Mouse (Mus musculus) megakaryocyte, embryonic 14.5 days (primary cell): ENCODE measurements around the gene Slc22a18. TPM values are rescaled to one million over a fixed set of nuclear protein-coding genes. Genes with fewer than 3 reads are reported as not detected.

Source experiments
- H3K27me3 ChIP-seq: replicated peaks from 2 replicates; pipeline ENCODE3; 2012; ENCODE audit warnings: inconsistent platforms
- H3K36me3 ChIP-seq: replicated peaks from 2 replicates; pipeline ENCODE3; 2012; ENCODE audit warnings: low read length, inconsistent platforms, mixed read lengths
- H3K4me1 ChIP-seq: 2 replicates; pipeline ENCODE4 v1.6.1; 2012; ENCODE audit warnings: inconsistent platforms
- H3K4me3 ChIP-seq: replicated peaks from 2 replicates; pipeline ENCODE3; 2012; ENCODE audit warnings: moderate library complexity, mild to moderate bottlenecking, inconsistent platforms
- H3K9me3 ChIP-seq: 2 replicates; pipeline ENCODE4 v1.6.1; 2012; ENCODE audit warnings: inconsistent platforms
- FLI1 ChIP-seq: IDR thresholded peaks from 2 replicates; pipeline ENCODE4 v1.6.1; 2012; ENCODE audit warnings: low read length, inconsistent platforms, mixed read lengths
- GATA1 ChIP-seq: IDR thresholded peaks from 3 replicates; pipeline ENCODE4 v1.6.1; 2012; ENCODE audit warnings: mixed read lengths, low read length, inconsistent platforms, borderline replicate concordance
- polyA plus RNA-seq: library from polyadenylated mRNA; stranded (reverse); fragments of >175 nt; gene quantifications from 2 replicates; pipeline ENCODE4 v1.2.3, GENCODE M21; 2012; ENCODE audit warnings: low replicate concordance; ENCODE audit not compliant: insufficient read depth

The Slc22a18 gene
- polyA plus RNA-seq, 1 experiment: 0.32 TPM

DNA sequence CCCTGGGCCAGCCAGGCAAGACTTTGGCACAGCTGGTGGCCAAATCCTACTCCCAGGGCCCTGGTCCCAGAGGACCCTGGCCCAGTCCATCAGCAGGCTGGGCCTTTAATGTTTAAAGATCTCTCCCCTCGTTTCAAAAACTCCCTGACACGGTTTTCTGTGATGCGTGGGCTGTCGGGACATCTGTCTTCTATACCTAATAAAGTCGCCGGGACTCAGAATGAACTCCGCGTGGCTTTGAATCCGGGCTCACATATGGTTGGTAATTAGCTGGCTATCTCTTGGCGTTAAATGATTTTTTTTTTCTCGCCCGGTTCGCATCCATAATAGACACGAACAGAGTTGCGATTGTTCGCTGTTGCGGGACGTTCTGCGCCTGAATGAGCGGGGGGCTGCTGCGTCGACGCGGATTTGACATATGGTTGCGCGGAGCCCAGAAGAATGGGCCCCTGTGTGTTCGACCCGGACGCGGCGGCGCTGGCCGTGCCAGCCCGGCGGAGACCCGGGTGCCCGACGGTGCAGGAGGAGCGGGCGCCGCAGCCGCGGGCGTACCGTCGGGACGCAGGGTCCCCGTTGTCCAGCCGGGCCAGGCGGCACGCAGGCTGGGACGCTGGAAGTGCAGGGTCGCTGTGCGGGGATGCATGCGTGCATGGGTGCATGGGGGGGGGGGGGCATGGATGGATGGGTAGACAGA lies 28.4 kb upstream of the Slc22a18 start:
- Histone ChIP-seq H3K27me3 (peaks cover 93% of the 10 kb centered on the region), H3K4me3 (no peak overlapping the region), H3K4me1 (peaks cover 6% of the 10 kb centered on the region), H3K9me3 (no peaks in the 10 kb centered on the region), H3K36me3 (no peaks in the 10 kb centered on the region)
- no peak for TF ChIP-seq GATA1
- no peak for TF ChIP-seq FLI1

GRCm38 (mm10) chr7:143445651-143446460 lies 27.7 kb upstream of the Slc22a18 start:
- Histone ChIP-seq H3K27me3 (peaks cover 89% of the 10 kb centered on the region), H3K9me3 (no peaks in the 10 kb centered on the region), H3K4me1 (peaks cover 6% of the 10 kb centered on the region), H3K36me3 (no peaks in the 10 kb centered on the region), H3K4me3 (no peak overlapping the region)
- TF ChIP-seq GATA1: no peak
- no peak for TF ChIP-seq FLI1

DNA sequence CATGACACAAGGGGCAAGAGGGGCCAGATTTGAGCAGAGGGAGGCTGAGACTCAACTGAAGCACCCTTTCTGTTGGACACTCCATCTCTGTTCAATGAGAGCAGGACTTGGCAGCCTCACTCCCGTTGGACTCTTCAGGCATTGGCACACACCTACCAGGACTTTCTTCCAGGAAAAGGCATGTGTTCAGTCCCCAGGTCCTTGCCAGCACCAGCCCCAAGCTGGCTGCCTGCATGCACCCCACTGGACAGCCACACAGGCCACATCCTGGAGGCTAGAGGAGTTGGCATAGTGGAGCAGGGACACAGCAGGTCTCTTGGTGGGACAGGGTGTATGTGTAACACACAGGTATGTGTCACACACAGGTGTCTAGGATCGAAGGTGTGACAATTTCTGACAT lies 26.4 kb upstream of the Slc22a18 start:
- no peaks in the 10 kb centered on the region for H3K9me3 ChIP-seq
- H3K4me1 ChIP-seq: peaks cover 6% of the 10 kb centered on the region
- H3K36me3 ChIP-seq: no peaks in the 10 kb centered on the region
- H3K4me3 ChIP-seq: no peak overlapping the region
- no peak for TF ChIP-seq GATA1
- TF ChIP-seq FLI1: no peak
- peaks cover 83% of the 10 kb centered on the region for H3K27me3 ChIP-seq

DNA sequence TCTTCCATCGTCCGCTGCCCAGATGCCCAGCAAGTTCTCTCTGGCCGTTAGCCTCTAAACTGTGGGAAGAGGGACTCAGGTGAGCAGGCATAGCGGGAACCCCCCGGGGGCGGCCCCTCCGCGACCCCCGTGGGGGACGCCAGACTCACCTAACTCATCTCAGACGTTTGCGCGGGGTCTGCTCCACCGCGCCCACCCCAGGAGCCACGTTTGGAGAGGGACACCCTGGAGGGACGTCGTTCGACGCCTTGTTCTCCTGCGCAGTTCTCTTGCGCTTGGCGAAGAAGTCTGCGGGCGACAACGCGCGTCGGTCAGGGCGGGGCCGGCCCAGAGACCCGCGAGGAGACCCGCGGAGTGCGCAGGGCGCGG lies 14.6 kb upstream of the Slc22a18 start:
- H3K36me3 ChIP-seq: no peaks in the 10 kb centered on the region
- H3K4me3 ChIP-seq: no peak overlapping the region
- H3K4me1 ChIP-seq: peaks cover 18% of the 10 kb centered on the region
- peaks cover 93% of the 10 kb centered on the region for H3K27me3 ChIP-seq
- no peak for TF ChIP-seq FLI1
- no peak for TF ChIP-seq GATA1
- peaks cover 45% of the 10 kb centered on the region for H3K9me3 ChIP-seq

DNA sequence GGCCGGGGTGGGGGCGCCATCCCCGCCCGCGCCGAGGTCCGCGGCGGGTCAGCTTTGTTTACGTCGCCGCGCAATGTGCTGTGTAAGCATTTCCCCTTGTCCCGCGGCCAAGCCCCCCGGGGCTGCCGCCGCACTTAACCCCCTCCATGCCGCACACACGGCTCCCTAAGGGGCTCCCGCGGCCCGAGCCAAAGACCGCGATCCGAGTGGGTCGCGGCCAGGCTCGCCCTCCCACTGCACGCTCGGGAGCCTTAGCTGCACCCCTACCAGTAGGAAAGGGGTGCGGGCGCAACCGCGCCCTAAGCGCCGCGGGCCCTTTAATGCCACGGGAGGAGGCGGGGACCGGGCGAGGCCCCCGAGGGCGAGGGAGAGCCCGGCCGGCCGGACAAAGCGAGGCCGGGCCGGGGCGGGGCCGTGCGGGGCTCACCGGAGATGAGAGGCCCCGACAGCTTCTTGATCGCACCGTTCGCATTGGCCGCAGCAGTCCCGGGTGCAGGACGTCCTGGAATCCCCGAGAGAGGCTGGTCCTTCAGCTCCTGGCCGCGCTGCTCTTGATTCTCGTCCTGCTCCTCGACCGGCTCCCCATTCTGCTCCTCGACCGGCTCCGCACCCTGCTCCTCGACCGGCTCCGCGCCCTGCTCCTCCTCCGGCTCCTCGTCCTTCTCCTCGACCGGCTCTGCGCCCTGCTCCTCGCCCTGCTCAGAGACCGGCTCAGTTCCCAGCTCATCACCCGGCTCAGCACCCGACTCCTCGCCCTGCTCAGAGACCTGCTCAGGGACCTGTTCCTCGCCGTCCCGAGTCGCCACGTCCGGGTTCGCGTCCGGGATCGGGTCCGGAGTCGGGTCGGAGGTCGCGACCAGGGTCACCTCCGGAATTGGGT lies 14.0 kb upstream of the Slc22a18 start:
- H3K4me3 ChIP-seq: peak overlapping the region; percentile 78
- peaks cover 94% of the 10 kb centered on the region for H3K27me3 ChIP-seq
- H3K9me3 ChIP-seq: peaks cover 41% of the 10 kb centered on the region

DNA sequence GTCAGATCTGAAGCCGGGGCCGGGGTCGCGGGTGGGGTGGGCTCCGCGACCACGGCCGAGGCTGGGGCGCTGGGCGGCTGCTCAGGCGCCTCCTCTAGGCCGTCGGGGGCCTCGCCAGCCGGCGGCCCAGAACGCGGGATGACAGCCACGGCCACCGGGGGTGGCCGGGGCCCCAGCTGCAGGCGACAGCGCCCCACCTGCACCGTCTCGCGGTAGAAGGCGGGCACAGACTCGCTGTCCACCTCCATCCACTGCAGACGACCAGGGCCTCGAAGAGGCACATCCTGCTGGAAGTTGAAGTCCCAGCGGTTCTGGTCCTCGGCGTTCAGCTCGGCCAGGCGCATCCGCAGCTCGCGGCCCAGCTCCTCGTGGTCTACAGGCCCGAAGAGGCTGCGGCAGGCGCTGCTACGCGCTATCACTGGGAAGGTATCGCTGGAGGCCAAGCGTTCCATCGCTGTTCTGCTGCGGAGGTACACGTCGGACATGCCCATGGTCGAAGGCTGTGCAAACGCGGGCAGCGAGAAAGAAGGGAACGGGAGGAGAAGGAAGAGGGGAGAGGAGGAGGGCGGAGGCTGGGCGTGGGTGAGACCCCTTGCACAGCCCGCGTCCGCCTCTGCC lies 13.2 kb upstream of the Slc22a18 start:
- peaks cover 97% of the 10 kb centered on the region for H3K27me3 ChIP-seq
- peaks cover 26% of the 10 kb centered on the region for H3K4me1 ChIP-seq
- TF ChIP-seq FLI1: no peak
- TF ChIP-seq GATA1: no peak
- peak overlapping the region; percentile 91 for H3K4me3 ChIP-seq
- no peaks in the 10 kb centered on the region for H3K36me3 ChIP-seq
- H3K9me3 ChIP-seq: peaks cover 41% of the 10 kb centered on the region

More for the DNA sequence above, 14.0 kb upstream of the Slc22a18 start:
- Histone ChIP-seq H3K4me1 (peaks cover 19% of the 10 kb centered on the region), H3K36me3 (no peaks in the 10 kb centered on the region)
- TF ChIP-seq GATA1 (no peak), FLI1 (no peak)

- Histone ChIP-seq H3K4me1 (peaks cover 26% of the 10 kb centered on the region), H3K27me3 (peaks cover 97% of the 10 kb centered on the region), H3K4me3 (peak within 1 kb of the TSS; percentile 91), H3K9me3 (peaks cover 41% of the 10 kb centered on the region), H3K36me3 (no peaks in the 10 kb centered on the region)
- TF ChIP-seq FLI1: no peak
- no peak for TF ChIP-seq GATA1
Observed at GRCm38 (mm10) chr7:143460874-143461273, 12.7 kb upstream of the Slc22a18 start, which contains the start of gene Cdkn1c. TSS of gene Cdkn1c (minus strand) at chr7:143461050.

GRCm38 (mm10) chr7:143461294-143461870 lies 12.2 kb upstream of the Slc22a18 start:
- Histone ChIP-seq H3K27me3 (peaks cover 97% of the 10 kb centered on the region), H3K4me3 (peak overlapping the region; percentile 91), H3K36me3 (no peaks in the 10 kb centered on the region), H3K9me3 (peaks cover 41% of the 10 kb centered on the region), H3K4me1 (peaks cover 26% of the 10 kb centered on the region)
- TF ChIP-seq FLI1: no peak
- TF ChIP-seq GATA1: no peak

DNA sequence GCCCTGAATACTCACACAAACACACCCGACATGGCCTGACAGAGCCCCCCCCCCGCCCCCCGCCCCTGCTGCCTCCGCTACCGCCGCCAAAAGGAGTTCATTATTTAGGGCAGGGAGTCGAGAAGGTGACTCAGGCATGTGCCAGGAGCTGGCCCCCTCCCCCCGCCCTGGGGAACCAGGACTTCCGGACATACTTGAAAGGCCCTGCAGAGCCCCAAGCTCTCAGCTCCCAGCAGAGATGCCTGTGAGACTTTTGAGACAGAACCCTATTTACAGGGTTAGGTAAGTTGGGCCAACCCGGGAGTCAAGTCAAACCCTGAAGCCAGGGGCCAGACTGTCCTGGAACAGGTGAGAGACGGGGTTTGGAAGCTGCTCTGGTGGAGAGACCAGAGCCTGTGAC lies 11.6 kb upstream of the Slc22a18 start:
- Histone ChIP-seq H3K27me3 (peaks cover 97% of the 10 kb centered on the region), H3K4me3 (no peak overlapping the region), H3K4me1 (peaks cover 26% of the 10 kb centered on the region), H3K9me3 (peaks cover 41% of the 10 kb centered on the region), H3K36me3 (no peaks in the 10 kb centered on the region)
- TF ChIP-seq GATA1 (no peak), FLI1 (no peak)
